Mouse (Mus musculus) G1E (cell line): ENCODE data around the gene Btg3.

ENCODE experiments used
- CTCF ChIP-seq: IDR thresholded peaks from 2 replicates; pipeline ENCODE4 v1.5.1; 2012; ENCODE audit warnings: low read depth, low read length, inconsistent platforms, mixed read lengths
- GATA1 ChIP-seq: IDR thresholded peaks from 2 replicates; pipeline ENCODE4 v1.6.1; 2012; ENCODE audit warnings: borderline replicate concordance, low read length, inconsistent platforms, mixed read lengths

DNA sequence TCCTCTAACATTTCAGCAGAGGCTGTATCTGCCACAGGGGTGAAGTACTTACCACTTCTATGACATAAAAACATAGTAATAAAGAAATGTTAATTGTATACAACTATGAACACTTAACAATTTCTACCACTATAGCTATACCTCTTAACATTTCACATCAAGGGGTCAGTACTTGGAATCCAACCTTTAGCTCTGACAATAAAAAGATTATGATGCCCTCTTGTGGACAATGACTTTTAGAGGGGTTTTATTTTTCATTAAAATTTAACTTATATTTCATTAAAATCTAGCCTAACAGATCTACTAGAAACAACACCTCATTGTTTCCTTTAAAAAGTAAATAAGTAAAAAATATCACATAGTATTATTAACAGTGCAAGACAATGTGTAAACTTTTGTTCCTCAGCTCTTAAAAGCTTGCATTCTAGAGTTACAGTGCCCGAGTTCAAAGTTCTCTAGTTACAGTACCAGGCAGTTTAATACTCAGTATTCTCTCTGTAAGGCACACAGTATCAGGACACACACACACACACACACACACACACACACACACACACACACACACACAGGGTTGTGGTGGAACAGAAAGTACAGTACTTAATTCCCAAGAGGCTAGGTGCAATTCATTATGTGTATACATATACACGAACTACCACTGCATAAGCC lies 30.2 kb downstream of the Btg3 start:
- TF ChIP-seq CTCF (no peak), GATA1 (no peak)
